ENCODE assay signal across 23 mouse cellular contexts in genomic region chr14:45083540-45083939, GRCm38 (mm10).
DNase-seq lines count a peak whose midpoint lies in the region; ATAC-seq and TF ChIP-seq lines count a peak whose summit lies in the region.
"Had no signal": no experiment of that assay in that cellular context is flagged by ENCODE, and none has a peak within 500 bp of the region (broad histone marks: within the 10 kb centered on the region; RNA-seq: fewer than 3 reads in every experiment).

No protein-coding gene starts in this region.

- ATAC-seq in forebrain, embryonic 14.5 days: no peak
- ATAC-seq in hindbrain, embryonic 16.5 days: peak; percentile 37; the same call in 1 of the 2 replicates
- no peak for ATAC-seq in hindbrain, postnatal 0 days
- ATAC-seq: CD4-positive, CD25-positive, alpha-beta regulatory T cell, adult 4 months had no signal

- H3K27me3 ChIP-seq in forebrain, embryonic 14.5 days (replicated peaks; ENCODE audit: control insufficient read depth, insufficient read depth, low read length): no peaks in the 10 kb centered on the region
- no peaks in the 10 kb centered on the region for H3K27me3 ChIP-seq in forebrain, embryonic 10.5 days (ENCODE audit: poor library complexity, severe bottlenecking)
- no peaks in the 10 kb centered on the region for H3K27me3 ChIP-seq in hindbrain, embryonic 16.5 days (replicated peaks; ENCODE audit: control insufficient read depth, insufficient read depth, low read length)
- no peaks in the 10 kb centered on the region for H3K27me3 ChIP-seq in hindbrain, postnatal 0 days (ENCODE audit: insufficient read depth, low read length)

- 56% methylated on average over 4 of the region's 4 CpGs for WGBS in forebrain, embryonic 14.5 days
- WGBS in forebrain, embryonic 10.5 days: 58% methylated on average over 4 of the region's 4 CpGs
- WGBS in hindbrain, embryonic 16.5 days: 57% methylated on average over 4 of the region's 4 CpGs
- 55% methylated on average over 4 of the region's 4 CpGs for WGBS in hindbrain, postnatal 0 days

- no peak overlapping the region for H3K27ac ChIP-seq in forebrain, embryonic 14.5 days (ENCODE audit: low read depth, low read length)
- no peak overlapping the region for H3K27ac ChIP-seq in forebrain, embryonic 10.5 days
- no peak overlapping the region for H3K27ac ChIP-seq in hindbrain, embryonic 16.5 days (ENCODE audit: low read depth, low read length)
- no peak overlapping the region for H3K27ac ChIP-seq in hindbrain, postnatal 0 days
- H3K27ac ChIP-seq: heart, embryonic 10.5 days; hindbrain, embryonic 10.5 days; layer of hippocampus, adult 2 months had no signal

- no peaks in the 10 kb centered on the region for H3K4me1 ChIP-seq in forebrain, embryonic 14.5 days (ENCODE audit: control insufficient read depth, insufficient read depth, low read length)
- H3K4me1 ChIP-seq in forebrain, embryonic 10.5 days: peaks cover 7% of the 10 kb centered on the region; the same call in 1 of the 2 replicates
- H3K4me1 ChIP-seq in hindbrain, embryonic 16.5 days (ENCODE audit: control insufficient read depth, insufficient read depth, low read depth, low read length): no peaks in the 10 kb centered on the region
- H3K4me1 ChIP-seq in hindbrain, postnatal 0 days (ENCODE audit: insufficient read depth, low read length): no peaks in the 10 kb centered on the region
- H3K4me1 ChIP-seq: heart, embryonic 10.5 days; hindbrain, embryonic 10.5 days had no signal

- peak; percentile 1 for DNase-seq in forebrain, embryonic 14.5 days (ENCODE audit: low spot score)
- DNase-seq in forebrain, embryonic 10.5 days (ENCODE audit: extremely low spot score, low spot score): no peak
- DNase-seq in hindbrain, postnatal 0 days (ENCODE audit: low spot score): no peak
- peak; percentile 19 for DNase-seq in lung, postnatal 36 days
- no peak for DNase-seq in lung, postnatal 14 days
- DNase-seq in brain, adult 2 months (ENCODE audit: low read depth, low spot score): peak; percentile 54
- DNase-seq in liver: no peak
- DNase-seq: adrenal gland, postnatal 25 days; cerebellum, adult 2 months; cerebellum, postnatal 36 days; gastrocnemius, postnatal 36 days; kidney, adult 18-20 months; kidney, postnatal 14 days; layer of hippocampus, postnatal 36 days; lung, adult 18-20 months; right cerebral cortex, postnatal 14 days; thymus, adult 18-20 months; thymus, postnatal 4 days had no signal

- H3K9me3 ChIP-seq in forebrain, embryonic 14.5 days (replicated peaks; ENCODE audit: control insufficient read depth, low read length): no peaks in the 10 kb centered on the region
- no peaks in the 10 kb centered on the region for H3K9me3 ChIP-seq in forebrain, embryonic 10.5 days
- no peaks in the 10 kb centered on the region for H3K9me3 ChIP-seq in hindbrain, embryonic 16.5 days (ENCODE audit: control insufficient read depth, low read length)
- no peaks in the 10 kb centered on the region for H3K9me3 ChIP-seq in hindbrain, postnatal 0 days (ENCODE audit: low read length)
- H3K9me3 ChIP-seq: heart, embryonic 10.5 days; hindbrain, embryonic 10.5 days had no signal

- H3K4me2 ChIP-seq in forebrain, embryonic 14.5 days (ENCODE audit: low read length): no peak overlapping the region
- H3K4me2 ChIP-seq in hindbrain, embryonic 16.5 days (ENCODE audit: low read length): no peak overlapping the region
- no peak overlapping the region for H3K4me2 ChIP-seq in hindbrain, postnatal 0 days (ENCODE audit: low read depth, low read length)

- no peak for TF ChIP-seq CTCF in hindbrain, postnatal 0 days (IDR thresholded peaks at IDR 0.05; ENCODE audit: low read depth)

- no peak overlapping the region for H3K4me3 ChIP-seq in forebrain, embryonic 14.5 days (ENCODE audit: low read depth, low read length)
- no peak overlapping the region for H3K4me3 ChIP-seq in forebrain, embryonic 10.5 days
- H3K4me3 ChIP-seq in hindbrain, embryonic 16.5 days (ENCODE audit: low read length): no peak overlapping the region
- H3K4me3 ChIP-seq in hindbrain, postnatal 0 days (ENCODE audit: low read length): no peak overlapping the region
- H3K4me3 ChIP-seq: heart, embryonic 10.5 days; hindbrain, embryonic 10.5 days; layer of hippocampus, adult 2 months had no signal

- no peaks in the 10 kb centered on the region for H3K36me3 ChIP-seq in forebrain, embryonic 14.5 days (ENCODE audit: control insufficient read depth, insufficient read depth, low read length)
- no peaks in the 10 kb centered on the region for H3K36me3 ChIP-seq in forebrain, embryonic 10.5 days (replicated peaks)
- no peaks in the 10 kb centered on the region for H3K36me3 ChIP-seq in hindbrain, embryonic 16.5 days (ENCODE audit: control insufficient read depth, insufficient read depth, low read length)
- H3K36me3 ChIP-seq in hindbrain, postnatal 0 days (ENCODE audit: insufficient read depth, low read length): no peaks in the 10 kb centered on the region
- H3K36me3 ChIP-seq: heart, embryonic 10.5 days; hindbrain, embryonic 10.5 days had no signal

- no peak overlapping the region for H3K9ac ChIP-seq in forebrain, embryonic 14.5 days (ENCODE audit: low read length)
- no peak overlapping the region for H3K9ac ChIP-seq in hindbrain, embryonic 16.5 days (ENCODE audit: low read depth, low read length)
- H3K9ac ChIP-seq in hindbrain, postnatal 0 days (replicated peaks; ENCODE audit: low read length): no peak overlapping the region

Comparison
In these comparisons a context has a peak if more than half of its experiments do, and no peak if none do; other contexts are left out.
1. DNase-seq: peak in forebrain, embryonic 14.5 days (single experiment), lung, postnatal 36 days (single experiment) and brain, adult 2 months (single experiment); none in forebrain, embryonic 10.5 days (single experiment), hindbrain, postnatal 0 days (single experiment), lung, postnatal 14 days (single experiment) and liver (single experiment).